Mouse (Mus musculus) splenic B cell, adult 2 months (primary cell): ENCODE results near the gene Dll3.

Source experiments
- DNase-seq: peaks from one replicate; pipeline ENCODE4 v3.0.0-alpha.2; 2011; ENCODE audit warnings: low read depth, low spot score
- H3K27me3 ChIP-seq: 2 replicates; pipeline ENCODE4 v1.6.1; 2012; ENCODE audit warnings: mild to moderate bottlenecking, low read length, moderate library complexity, mixed read lengths; ENCODE audit not compliant: control insufficient read depth, poor library complexity, insufficient read depth, severe bottlenecking
- H3K36me3 ChIP-seq: 2 replicates; pipeline ENCODE4 v1.6.1; 2012; ENCODE audit warnings: mild to moderate bottlenecking, low read length, moderate library complexity, mixed read lengths; ENCODE audit not compliant: control insufficient read depth, poor library complexity, insufficient read depth, severe bottlenecking

The Dll3 gene

DNA sequence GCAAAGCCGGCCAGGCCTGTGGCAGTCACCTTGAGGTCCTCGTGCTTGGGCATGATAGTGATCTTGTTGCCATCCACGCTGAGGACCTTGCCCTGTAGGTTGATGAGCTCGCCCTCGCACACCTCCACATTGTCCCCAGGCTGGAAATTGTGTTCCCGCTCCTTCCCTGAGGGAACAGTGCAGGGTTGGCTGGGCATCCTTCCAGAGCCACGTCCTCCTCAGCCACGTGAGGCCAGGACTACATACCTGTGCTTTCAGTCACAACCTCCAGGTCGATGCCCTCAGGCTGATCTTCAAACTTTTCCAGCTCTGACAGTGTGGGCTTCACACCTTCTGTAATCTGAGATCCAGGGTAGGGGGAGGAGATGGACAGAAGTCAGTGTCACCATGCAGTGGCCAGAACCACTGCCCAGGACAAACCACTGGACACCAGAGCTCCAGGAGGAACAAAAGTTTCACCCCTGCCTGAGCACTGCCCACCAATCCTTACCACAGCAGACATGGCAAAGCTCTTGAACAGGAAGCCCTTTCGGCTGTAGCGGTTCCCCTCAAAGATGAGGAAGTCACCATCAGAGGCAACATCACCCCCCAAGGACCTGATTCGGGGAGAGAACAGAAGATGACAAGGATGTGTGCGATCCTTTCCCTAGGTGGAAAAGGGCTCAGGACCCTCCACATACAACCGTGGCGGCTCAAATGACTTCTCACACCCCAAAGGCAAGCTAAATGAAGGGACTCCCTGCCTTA is 20.1 kb upstream of the Dll3 start:
- no peak for DNase-seq
- Histone ChIP-seq H3K36me3 (peaks cover 23% of the 10 kb centered on the region), H3K27me3 (no peaks in the 10 kb centered on the region)

DNA sequence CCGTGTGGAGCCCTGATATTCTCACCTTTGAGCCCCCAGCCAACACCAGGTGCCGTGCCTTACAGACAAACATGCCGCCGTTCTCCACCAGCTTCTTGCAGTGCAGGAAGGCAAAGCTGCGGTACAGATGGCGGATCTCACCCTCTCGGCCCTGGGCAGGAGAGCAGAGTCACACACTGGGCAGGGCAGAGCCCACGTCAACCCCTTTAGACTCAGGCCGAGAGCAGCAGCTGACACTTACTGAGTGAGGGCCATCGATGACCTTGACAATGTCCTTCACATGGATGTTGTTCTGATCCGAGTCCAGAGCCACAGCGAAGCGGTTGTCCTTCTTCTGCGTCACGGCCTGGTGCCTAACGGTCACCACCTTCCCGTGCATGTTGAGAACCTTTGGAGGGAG is 16.7 kb upstream of the Dll3 start:
- Histone ChIP-seq H3K27me3 (no peaks in the 10 kb centered on the region), H3K36me3 (peaks cover 27% of the 10 kb centered on the region)
- DNase-seq: no peak

DNA sequence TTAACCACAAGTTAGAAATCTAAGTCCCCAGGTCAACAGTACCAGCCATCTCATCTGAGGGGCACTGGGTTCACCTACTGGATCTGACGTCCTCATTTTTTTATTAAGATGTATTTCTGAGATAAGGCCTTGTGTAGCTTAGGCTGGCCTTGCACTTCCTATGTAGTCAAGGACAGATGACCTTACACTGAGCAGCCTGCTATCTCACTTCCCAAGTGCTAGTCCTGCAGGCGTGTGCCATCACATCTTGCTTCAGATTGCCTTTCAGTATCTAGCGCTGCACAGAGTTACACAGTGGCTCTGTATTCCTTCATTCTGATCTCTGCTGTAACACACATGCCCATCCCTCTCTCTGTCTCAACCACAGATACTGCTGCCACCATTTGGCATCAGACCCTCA is 16.0 kb upstream of the Dll3 start:
- no peak for DNase-seq
- peaks cover 24% of the 10 kb centered on the region for H3K36me3 ChIP-seq
- no peaks in the 10 kb centered on the region for H3K27me3 ChIP-seq

GRCm38 (mm10) chr7:28311926-28312543 is 10.0 kb upstream of the Dll3 start, which contains the start of gene Timm50:
TSS of gene Timm50 (minus strand) at chr7:28312072.
- Histone ChIP-seq H3K36me3 (peaks cover 10% of the 10 kb centered on the region; the same call in 1 of the 2 replicates), H3K27me3 (no peaks in the 10 kb centered on the region)
- peak; percentile 96 for DNase-seq

- Histone ChIP-seq H3K27me3 (no peaks in the 10 kb centered on the region), H3K36me3 (peaks cover 7% of the 10 kb centered on the region; the same call in 1 of the 2 replicates)
- DNase-seq: no peak
Observed at GRCm38 (mm10) chr7:28311151-28311925, 9.3 kb upstream of the Dll3 start.

DNA sequence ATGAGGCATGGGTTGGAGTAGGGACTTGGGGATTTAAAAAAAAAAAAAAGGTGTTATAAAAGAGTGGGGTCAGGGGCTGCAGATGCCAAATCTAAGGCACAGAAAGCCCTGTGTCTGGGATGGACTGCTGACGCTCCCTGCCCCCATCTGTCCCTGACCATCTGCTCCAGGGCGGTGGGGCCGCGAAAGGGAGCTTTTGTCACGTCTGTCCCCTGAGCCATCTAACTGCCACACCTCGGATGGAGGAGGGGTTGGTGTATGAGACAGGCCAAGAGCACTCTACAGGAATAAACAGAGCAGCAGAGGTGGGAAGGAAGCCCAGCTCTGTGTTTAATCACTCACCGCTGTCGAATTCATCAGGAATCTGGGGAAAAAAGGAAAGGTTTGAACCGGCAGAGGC is 7.7 kb upstream of the Dll3 start:
- no peak for DNase-seq
- no peaks in the 10 kb centered on the region for H3K27me3 ChIP-seq
- H3K36me3 ChIP-seq: peaks cover 4% of the 10 kb centered on the region; the same call in 1 of the 2 replicates

DNA sequence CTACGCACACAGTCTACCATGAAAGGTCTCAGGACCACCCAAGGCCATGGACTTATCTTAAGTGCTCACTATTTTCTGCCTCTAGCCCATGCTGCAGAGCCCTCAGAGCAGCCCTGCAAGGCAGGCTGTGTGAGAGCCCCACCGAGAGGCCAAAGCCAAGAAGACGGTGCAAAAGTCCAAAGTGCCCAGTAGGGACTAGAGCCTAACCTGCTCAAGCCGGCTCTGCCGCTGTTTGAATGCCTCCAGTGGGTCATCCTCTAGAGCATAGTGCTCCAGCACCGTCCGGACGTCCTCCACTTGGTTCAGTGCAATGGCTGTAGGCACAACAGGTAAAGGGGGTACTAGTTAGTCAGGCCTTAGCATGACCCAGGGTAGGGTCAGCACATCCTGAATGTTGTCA is 4.2 kb upstream of the Dll3 start:
- H3K27me3 ChIP-seq: no peaks in the 10 kb centered on the region; the same call in 1 of the 2 replicates
- H3K36me3 ChIP-seq: peaks cover 4% of the 10 kb centered on the region; the same call in 1 of the 2 replicates
- no peak for DNase-seq

- no peaks in the 10 kb centered on the region; the same call in 1 of the 2 replicates for H3K27me3 ChIP-seq
- H3K36me3 ChIP-seq: peaks cover 4% of the 10 kb centered on the region; the same call in 1 of the 2 replicates
- DNase-seq: no peak
Observed at GRCm38 (mm10) chr7:28305641-28306040, 3.6 kb upstream of the Dll3 start.

- Histone ChIP-seq H3K27me3 (peaks cover 2% of the 10 kb centered on the region; the same call in 1 of the 2 replicates), H3K36me3 (no peaks in the 10 kb centered on the region)
- peak; percentile 61 for DNase-seq
Observed at GRCm38 (mm10) chr7:28298837-28299625, 3.0 kb downstream of the Dll3 start.

DNA sequence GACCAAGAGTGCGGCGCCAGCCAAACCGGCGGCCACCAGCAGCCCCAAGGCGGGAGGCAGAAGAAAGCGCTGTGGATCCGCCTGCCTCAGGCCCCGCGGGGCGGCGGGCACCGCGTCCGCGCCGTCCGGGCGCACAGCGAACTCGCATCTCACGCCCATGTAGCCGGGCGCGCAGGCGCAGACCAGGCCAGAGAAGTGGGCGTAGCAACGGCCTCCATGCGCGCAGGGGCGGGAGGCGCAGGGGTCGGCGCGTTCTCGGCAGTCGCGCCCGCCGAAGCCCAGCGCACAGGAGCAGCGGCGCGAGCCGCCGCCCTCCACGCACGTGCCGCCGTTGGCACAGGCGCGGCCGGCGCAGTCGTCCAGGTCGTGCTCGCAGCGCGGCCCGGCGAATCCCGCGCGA is 7.6 kb downstream of the Dll3 start:
- Histone ChIP-seq H3K36me3 (no peaks in the 10 kb centered on the region), H3K27me3 (peaks cover 2% of the 10 kb centered on the region)
- DNase-seq: peak; percentile 44

GRCm38 (mm10) chr7:28290638-28291590 is 11.1 kb downstream of the Dll3 start, which contains the start of gene Selenov:
TSS of gene Selenov (minus strand) at chr7:28291186.
- Histone ChIP-seq H3K27me3 (peaks cover 2% of the 10 kb centered on the region), H3K36me3 (no peaks in the 10 kb centered on the region)
- no peak for DNase-seq

DNA sequence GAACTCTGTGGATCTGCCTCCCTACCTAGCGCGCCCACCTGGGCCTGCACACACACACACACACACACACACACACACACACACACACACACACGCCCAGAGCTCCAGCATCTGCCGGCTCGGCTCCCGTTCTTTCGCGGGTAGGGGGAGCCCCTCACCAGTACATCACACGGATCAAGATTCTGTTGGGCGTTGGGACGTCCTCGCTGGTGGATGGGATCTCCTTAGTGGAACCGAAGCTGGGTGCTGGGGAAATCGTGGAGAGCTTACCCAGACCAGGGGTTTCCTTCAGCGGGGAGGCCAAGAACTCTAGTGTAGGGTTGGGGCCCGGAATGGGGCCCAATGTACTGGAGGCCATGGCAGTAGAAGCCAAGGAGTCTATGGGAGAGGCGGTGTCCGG is 11.9 kb downstream of the Dll3 start:
- DNase-seq: no peak
- Histone ChIP-seq H3K36me3 (no peaks in the 10 kb centered on the region), H3K27me3 (peaks cover 2% of the 10 kb centered on the region)

DNA sequence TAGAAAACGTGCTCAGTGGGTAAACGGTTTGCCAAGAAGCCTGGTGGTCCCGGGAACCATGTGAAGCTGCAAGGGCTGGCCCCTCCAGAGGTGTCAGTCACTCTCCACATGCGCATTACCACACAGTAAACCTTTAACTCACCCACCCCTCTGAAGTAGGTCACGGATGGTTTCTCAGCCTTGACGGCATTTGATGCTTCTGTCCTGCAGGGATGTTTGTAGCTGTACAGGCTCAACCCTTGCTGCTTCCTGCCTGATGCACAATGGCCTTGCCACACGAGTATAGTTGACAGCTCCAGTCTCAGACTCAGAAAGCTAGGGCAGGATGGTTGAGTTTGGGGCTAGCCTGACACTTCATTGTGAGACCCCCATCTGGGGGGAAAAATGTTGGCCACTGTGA is 21.4 kb downstream of the Dll3 start:
- Histone ChIP-seq H3K27me3 (no peaks in the 10 kb centered on the region), H3K36me3 (no peaks in the 10 kb centered on the region)
- DNase-seq: no peak
